Mouse (Mus musculus): ENCODE measurements around the gene Hoxd10.

Hoxd10 gene

DNA sequence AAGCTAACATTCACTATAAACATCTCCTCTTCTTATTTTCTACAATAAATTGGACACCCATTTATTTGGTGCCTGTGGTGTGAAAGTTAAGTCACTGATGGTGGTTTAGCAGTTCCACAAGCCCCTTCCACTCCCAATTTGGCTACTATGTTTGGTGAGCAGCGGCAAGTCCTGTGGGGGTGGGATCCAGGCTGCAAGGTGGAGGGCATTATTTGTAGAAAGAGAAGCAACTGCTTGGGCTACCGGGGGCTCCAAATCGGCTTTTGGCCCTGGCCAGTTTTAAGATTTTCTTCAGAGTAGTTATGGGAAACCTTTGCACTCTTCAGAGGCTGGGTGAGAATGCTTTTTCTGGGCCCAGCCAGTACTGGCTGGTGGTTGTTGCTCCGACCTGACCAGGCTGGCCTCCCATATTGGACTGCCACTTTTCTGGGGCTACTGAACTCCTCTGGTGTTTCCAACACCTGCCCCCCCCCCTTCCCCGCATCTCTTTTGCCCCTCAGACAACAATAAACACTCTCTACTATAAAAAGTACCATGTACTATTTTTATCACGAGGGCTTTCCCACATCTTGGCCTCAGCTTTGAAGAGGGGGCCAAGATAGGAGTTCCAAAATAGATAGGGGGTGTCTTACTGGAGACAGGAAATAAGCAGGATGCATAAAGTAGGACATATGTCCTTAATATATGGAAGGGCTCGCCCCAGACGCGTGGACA is 40.2 kb downstream of the Hoxd10 start:
- DNase-seq (ENCODE audit: low spot score) = no peak

GRCm38 (mm10) chr2:74732513-74733316 is 41.0 kb downstream of the Hoxd10 start:
- DNase-seq (ENCODE audit: low spot score) = no peak

- DNase-seq (ENCODE audit: low spot score) = no peak
Observed at GRCm38 (mm10) chr2:74733317-74733661, 41.6 kb downstream of the Hoxd10 start.

GRCm38 (mm10) chr2:74733765-74734164 is 42.0 kb downstream of the Hoxd10 start:
- DNase-seq (ENCODE audit: low spot score) = no peak

- DNase-seq (ENCODE audit: low spot score) = no peak
Observed at GRCm38 (mm10) chr2:74734451-74734850, 42.7 kb downstream of the Hoxd10 start.

DNA sequence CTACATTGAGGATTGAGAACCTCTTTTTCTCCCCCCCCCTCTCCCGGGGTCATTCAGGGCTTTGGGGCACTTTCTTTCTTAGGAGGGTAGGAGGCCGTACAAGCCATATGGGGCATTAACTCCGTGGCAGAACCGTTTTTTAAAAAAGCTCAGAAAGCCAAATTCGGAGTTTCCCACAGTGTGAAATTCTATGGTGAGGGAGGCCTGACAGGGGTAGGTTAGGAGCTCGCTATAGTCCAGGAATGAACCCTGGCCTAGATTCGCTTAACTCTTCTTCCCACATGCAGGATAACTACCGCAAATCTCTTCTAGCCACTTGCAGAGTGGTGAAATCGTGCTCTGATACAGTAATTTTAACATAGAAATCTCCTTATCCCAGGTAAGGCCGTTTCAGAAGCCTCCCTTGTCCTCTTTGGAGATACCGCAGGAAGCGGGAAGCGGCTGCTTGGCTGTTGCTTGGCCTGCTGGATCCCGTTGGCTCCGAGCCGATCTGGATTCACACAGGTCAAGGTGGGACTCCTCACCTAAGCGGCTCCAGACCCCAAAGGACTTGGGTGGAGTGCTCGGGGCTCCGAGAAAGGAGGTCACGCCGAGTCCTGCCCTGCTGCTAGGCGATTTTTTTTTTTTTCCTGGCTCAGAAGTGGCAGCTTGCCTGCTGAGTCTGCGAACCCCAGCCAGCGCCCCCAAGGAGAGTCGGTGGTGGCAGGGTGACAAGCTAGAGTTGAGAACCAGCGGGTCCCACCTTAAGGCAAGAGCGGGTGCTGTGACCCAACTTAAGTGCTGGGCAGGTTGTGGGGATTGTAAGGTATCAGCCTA is 43.5 kb downstream of the Hoxd10 start:
- no peak for DNase-seq (ENCODE audit: low spot score)

GRCm38 (mm10) chr2:74735851-74736687 is 44.3 kb downstream of the Hoxd10 start:
- DNase-seq (ENCODE audit: low spot score) = no peak

DNA sequence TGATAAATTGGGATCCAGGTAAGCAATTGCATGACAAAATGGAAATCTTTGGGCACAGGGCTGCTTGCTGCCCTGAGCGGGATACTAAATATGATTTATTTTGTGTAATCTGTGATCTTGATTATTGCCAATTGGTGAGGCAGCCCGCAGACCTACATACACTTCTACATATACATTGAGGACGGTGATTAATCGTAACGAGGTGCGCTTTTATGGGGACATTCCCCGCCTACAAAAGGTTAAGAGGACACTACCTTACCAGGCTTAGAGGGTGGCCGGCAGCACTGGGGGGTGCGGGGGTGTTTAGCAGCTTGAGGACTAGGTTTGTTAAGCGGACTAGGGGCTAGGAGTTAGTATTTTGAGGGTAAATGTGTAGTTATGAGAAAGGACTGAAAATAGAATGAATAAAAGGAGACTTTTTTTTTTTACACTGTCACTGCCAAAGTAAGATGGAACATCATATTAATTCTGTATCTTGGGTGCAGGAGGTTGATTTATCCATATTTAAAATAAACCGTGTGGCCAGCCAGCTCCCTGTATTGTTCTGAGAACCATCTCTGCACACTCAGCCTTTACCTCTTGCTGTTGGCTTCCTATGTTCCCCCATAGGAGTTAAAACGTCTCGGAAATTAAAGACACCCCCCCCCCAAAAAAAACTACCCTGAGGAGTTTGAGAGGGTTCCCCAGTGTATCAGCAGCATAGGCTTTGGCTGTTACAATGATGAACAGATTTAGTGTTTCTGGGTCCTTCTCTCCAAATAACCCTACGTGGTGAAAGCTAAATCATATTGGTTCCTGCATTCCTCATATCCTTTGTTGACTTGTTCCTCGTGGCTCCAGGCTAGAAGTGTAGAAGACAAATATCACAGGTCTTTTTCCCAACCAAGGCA is 45.2 kb downstream of the Hoxd10 start:
- no peak for DNase-seq (ENCODE audit: low spot score)

GRCm38 (mm10) chr2:74737578-74738070 is 45.9 kb downstream of the Hoxd10 start:
- DNase-seq (ENCODE audit: low spot score) = no peak

DNA sequence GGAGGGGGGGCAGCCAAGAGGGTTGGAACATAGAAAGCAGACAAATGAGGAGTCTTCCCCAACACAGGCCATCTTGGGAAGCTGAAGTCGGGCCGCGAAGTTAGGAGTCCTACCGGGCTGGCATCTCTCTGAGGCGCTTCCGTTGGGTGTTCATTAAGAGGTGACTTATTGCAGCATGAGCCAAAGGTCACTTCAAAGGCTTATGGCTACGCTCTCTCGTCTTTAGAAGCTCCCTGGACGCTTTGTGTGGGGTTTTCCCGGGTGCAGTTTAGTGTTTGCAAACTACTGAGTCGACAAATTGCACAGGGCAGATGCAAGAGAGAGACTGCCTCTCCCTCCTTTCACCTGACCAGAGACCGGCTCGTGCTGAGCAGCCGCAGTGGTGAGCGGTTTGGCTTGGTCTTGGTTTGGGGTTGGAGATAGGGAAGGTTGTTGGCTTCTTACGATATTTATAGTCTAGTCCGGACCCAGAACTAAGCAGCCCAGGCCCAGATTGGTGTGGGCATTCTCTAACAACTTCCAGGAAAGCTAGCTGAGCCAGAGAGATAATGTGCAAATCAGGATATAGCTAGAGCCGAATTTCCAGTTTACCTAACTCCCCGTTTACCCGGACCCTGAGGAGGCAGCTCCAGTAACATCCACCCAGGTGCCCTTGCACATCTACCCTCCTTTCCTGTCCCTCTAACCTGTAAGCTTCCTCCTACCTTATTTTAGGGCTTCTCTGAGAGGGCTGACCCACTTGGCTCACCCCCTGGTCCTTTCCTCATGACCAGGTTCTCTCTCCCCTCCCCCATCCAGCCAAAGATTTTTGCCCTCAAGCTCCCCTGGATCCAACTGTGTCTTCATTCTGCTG is 47.1 kb downstream of the Hoxd10 start:
- no peak for DNase-seq (ENCODE audit: low spot score)

GRCm38 (mm10) chr2:74739476-74739800 is 47.7 kb downstream of the Hoxd10 start:
- no peak for DNase-seq (ENCODE audit: low spot score)

DNA sequence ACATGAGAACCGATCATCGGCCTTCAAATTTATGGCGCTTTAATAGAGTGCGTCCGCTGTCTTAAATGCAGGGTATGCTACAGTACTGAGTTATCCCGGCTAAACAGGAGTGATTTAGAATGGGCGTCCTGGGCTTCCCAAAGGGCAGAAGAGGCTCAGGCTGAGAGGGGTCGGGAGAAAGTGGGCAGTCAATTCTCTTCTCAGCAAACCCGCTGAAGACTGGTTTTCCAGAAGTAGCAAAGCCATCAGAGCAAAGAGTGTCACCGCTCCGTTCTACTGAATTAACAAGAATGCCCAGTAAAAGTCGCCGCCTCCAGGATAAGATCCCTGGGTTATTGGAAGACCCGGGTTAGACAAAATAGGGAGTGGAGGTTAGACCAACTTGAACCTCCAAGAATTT is 48.1 kb downstream of the Hoxd10 start:
- DNase-seq (ENCODE audit: low spot score) = no peak

GRCm38 (mm10) chr2:74740311-74741091 is 48.8 kb downstream of the Hoxd10 start:
- no peak for DNase-seq (ENCODE audit: low spot score)

DNA sequence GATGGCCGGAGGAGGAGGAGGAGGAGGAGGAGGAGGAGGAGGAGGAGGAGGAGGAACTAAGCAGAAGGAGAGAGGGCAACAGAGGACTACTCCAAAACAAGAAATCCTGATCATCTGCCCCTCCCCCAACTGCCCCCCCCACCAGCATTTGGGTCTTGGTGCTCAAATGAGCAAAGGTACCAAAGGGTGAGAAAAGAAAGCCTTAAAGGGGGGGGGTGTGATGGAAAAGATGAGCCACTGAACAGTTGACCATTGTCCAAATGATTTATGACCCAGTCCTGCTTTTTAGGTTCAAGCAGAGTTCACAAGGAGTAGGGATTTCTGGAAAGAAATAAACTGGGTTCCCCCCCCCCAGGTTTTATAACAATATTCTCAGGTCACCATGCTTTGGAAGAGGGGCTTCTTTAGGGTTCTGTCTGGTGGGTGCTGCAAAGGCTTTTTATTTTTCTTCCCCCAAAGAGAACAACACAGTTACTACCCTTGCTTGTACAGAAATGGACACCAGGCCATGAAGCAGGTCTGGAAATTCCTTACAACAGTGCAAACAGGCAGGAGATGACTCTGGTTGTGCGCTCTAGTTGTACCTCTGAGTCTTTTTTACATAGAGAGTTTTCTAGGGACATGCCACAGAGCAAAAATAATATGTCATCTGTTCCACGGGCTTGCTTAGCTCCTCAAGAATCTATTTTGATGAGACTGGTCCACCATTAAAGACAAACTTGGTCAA is 49.7 kb downstream of the Hoxd10 start:
- DNase-seq (ENCODE audit: low spot score) = no peak

- no peak for DNase-seq (ENCODE audit: low spot score)
Observed at GRCm38 (mm10) chr2:74741979-74742277, 50.2 kb downstream of the Hoxd10 start.

All from ovary, postnatal 10 days (tissue).